Mouse (Mus musculus) 3T3-L1 (cell line): ENCODE measurements around the gene Gm10803.
"Not testable (repeated sequence)": the region's sequence is repeated elsewhere in the genome, so short reads cannot be mapped to it uniquely, and the experiment has no call there.

Source experiments
- DNase-seq: peaks from one replicate; pipeline ENCODE4 v3.0.0-alpha.2; 2015; ENCODE audit warnings: low read depth, low spot score

Gm10803 gene

GRCm38 (mm10) chr2:93560268-93560667 is at the start of gene Gm10803:
Gm10803 (plus strand) TSS chr2:93560568.
- not testable (repeated sequence) for DNase-seq

DNA sequence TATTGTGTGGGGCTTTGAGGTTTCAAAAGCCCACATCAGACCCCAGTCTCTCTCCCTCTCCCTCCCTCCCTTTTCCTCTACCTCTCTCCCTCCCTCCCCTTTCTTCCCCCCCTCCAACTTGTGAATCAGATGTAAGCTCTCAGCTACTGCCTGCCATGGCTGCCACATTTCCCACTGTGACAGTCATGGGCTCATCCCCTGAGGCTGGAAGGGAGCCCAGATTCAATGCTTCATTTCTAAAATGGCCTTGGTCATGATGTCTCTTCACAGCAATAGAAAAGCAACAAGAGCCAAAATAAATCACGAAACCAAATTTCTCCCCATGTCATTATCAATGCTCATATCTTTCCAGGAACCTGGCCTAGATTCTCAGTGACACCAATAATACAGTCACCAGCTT is 49.5 kb upstream of the Gm10803 start:
- DNase-seq, result peak; percentile 11

DNA sequence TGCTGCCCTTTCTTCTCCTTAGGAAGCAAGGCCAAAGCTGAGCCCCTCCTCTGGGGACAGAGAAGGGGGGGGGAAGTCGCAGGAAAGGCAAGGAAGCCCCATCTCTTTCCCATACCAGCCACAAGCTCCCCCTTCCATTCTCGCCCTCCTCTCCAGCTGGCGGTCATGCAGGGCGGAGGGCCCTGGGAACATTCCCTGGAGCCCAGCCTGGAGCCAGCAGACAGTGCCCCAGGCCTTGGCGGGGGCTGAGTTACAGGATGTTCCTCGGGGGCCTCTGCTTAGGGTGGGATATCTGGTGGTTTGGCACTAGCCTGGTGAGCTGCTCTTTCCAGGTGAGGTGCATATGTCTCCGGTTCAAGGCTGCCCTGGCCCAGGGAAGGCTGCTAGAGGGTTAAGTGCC is 48.2 kb upstream of the Gm10803 start:
- DNase-seq, result no peak

DNA sequence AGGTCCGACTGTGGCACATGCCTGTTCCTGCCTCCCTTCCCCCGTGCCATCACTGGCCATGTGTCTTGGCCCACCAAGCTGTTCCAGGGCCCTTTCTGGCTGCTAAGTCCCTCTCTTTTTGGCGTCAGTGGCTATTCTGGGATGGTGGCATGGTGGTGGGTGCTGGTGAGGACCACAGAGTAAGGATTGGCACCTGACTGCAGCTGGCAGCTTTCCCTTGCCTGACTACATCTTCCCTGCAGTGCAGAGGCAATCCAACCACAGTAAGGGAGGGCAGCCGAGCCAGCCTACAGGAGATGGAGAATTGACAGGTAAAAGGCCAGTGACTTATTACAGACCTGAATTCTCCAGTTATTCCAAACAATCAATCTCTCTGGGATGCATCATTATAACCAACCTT is 45.1 kb upstream of the Gm10803 start:
- DNase-seq, result no peak

DNA sequence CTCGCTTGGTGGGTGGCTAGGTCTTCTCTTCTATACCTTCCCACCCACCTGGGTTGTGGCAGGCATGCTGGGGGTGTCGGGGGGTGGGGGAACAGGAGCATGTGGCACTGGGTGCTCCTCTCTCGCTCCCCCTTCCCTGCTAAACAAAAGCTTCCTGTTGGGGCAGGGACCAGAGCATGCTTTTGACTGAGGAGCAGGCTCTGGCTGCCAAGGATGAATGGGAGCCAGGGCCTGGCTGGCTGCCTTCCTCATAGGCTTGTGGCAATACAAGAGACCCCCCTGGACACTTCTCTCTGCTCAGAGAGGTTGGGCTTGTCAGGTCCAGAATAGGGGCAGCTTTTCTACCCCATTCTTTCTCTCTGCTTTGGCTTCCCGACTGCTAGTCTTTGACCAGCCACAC is 39.3 kb upstream of the Gm10803 start:
- DNase-seq, result no peak

DNA sequence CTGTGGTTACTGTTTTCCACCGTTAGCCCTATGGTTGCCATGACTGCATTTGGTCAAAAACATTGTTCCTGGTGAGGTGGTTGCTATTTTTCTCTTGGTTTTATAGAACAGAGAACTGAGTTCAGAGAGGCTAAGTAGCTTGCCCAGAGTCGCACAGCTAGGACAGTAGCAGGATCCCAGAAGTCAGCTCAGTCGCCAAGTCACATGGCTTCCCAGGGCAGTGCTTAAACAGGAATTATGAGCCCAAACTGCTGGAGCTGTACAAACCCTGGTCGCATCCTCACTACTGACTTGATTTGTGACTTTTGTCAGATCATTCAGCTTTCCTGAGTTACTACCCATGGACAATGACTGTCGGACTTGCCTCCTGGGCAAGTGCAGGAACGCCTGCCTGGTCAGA is 38.8 kb upstream of the Gm10803 start:
- DNase-seq, result no peak

- DNase-seq, result no peak
Observed at GRCm38 (mm10) chr2:93522005-93522404, 38.4 kb upstream of the Gm10803 start.

DNA sequence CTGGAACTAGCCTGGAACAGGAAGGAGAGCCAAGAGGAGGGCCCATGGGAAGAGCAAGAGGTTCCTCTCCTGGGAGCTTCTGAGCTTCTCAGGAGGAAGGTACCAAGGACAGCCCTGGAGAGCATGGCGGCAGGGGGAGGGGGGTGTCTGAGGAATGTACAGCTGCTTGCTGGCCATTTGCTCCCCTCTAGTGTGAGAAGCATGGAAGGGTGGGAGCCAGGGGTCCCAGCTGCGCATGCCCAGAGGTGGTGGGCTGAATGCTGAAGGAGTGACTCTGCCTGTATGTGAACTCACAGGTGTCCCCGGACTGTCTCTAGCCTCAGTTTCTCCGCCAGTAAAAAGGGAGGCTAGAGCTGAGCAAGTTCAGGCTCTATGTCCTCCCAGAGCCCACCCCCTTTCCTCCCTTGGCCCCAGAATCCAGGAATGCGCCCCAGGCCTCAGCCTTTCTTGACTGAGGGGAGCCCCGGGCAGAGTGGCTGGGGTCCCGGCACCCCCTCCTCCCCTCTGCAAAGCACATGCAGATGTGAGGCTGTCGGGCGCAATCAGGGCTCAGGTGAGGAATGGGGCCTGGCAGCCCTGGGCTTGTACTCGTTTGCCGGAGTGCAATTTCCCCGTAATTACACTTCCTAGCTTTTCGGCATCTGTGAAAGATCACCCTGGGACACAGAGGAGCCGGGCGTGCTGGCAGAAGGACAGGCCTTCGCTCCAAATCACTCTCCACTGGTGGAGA is 35.2 kb upstream of the Gm10803 start:
- DNase-seq, result no peak

DNA sequence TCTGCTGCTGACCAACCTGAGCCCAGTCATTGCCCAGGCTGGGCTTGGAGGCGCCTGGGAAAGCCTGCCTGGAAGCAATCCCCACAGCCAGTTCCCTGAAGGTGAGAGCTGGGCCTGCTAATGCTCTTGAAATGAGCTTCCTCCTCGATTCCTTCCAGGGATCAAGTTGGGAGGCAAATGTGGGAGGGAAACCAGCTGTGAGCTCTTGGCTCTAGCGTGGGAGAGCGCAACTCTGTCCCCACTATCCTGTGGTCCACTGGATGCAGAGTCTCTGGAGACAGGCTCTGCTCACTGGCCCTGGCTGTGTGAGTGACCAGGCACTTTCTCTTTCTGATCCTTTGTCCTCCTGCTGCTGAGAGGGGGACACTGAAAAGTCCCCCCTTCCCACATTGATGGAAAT is 30.8 kb upstream of the Gm10803 start:
- no peak for DNase-seq

DNA sequence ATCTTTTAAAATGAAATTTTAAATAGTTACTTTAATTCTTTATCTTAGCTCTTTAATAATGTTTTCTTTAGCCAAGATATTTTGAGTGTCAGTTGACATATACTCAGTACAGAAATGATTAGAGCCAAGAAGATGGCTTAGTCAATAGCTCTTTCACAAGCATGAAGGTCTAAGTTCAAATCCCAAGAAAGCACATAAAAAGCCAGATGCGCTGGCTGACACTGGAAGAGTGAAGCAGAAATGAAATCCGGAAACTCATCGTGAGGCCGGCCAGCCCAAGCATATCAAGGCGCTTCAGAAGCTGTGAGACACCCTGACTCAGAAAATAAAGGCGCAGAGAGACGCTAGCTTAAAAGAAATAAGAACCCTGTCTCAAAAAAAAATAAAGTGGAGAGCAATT is 26.5 kb upstream of the Gm10803 start:
- no peak for DNase-seq

GRCm38 (mm10) chr2:93537385-93537967 is 22.9 kb upstream of the Gm10803 start:
- DNase-seq, result no peak

DNA sequence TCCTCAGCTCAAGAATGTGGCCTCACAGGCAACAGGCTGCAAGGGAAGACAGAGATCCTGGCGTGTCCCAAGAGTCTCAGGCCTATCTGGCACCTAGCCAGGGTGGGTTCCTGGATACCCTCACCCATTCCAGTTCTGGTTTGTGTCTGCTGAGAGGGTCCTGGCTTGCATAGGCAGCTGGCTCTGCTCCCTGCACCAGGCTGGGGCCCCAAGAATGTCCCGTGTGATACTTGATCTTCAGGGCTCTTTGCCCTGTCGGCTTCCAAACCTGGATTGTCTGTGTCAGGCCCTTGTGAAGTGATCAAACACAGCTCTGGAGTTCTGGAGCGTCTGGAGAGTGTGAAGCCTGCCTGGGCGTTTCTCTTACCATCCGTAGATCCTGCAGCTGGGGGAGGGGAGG is 22.2 kb upstream of the Gm10803 start:
- no peak for DNase-seq

- DNase-seq, result no peak
Observed at GRCm38 (mm10) chr2:93541771-93542170, 18.6 kb upstream of the Gm10803 start.

- DNase-seq, result no peak
Observed at GRCm38 (mm10) chr2:93552676-93553521, 7.5 kb upstream of the Gm10803 start.

GRCm38 (mm10) chr2:93553905-93554304 is 6.5 kb upstream of the Gm10803 start:
- DNase-seq, result no peak

GRCm38 (mm10) chr2:93565647-93566046 is 5.3 kb downstream of the Gm10803 start:
- DNase-seq, result no peak

DNA sequence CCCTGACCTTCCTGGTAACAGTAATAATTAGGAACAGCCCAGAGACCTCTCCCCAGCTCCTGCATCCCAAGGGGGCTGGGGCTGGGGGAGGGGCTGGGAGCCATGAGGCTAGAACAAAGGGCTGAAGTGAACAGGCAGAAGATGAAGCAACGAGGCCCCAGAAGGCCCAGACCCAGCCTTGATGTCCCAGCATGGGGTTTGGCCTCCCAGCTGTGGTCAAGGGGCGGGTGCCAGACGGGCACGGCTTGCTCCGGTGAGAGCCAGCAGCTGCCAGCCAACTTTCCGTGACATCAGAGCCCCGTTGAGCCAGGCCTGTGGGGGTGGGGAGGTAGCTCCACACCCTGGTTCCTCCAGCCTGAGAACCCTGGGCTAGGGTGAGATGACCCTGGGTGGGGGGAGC is 7.3 kb downstream of the Gm10803 start:
- DNase-seq, result no peak

GRCm38 (mm10) chr2:93572565-93572964 is 12.2 kb downstream of the Gm10803 start:
- DNase-seq, result no peak

GRCm38 (mm10) chr2:93581271-93581670 is 20.9 kb downstream of the Gm10803 start:
- no peak for DNase-seq

- DNase-seq, result no peak
Observed at GRCm38 (mm10) chr2:93585821-93586220, 25.5 kb downstream of the Gm10803 start.

- no peak for DNase-seq
Observed at GRCm38 (mm10) chr2:93587446-93587845, 27.1 kb downstream of the Gm10803 start.

DNA sequence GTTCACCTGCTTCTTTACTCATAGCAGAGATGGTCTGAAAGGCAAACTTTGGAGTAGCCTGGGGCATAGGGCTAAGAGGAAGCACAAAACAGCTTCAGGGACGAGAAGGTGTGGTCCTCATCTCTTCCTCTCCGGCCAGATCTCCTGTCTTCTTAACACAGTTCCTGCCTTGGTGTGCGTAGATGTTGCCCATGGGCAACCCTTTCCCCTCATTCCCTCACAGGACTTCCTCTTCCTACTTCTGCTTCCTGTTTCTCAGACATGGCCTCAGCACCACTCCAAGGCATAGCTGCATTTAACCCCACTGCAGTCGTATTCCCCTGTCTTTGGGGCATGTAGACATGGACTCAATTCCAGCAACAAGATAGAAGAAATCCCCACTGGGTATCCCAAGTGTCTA is 29.5 kb downstream of the Gm10803 start:
- no peak for DNase-seq

DNA sequence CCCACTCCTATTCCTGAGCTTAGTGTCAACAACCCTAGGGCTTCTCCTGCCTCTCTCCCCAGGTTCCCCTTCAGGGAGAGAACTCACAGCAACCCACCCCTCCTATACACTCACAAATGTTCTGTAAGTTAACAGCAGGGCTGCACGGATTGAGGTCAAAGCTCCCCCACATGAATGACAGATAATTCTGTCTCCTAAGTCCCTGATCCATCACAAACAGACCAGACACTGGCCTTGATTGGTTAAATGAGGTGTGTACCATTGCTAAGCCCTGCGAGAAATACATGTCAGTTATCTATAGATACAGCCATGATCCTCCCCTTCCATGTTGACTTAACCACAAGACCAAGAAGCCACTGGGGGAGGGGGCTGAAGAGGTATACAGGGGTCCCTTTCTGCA is 31.3 kb downstream of the Gm10803 start:
- DNase-seq, result no peak
